Mouse (Mus musculus) kidney, adult 2 months (tissue): ENCODE measurements around the gene Trank1.

Source experiments
- CTCF ChIP-seq: fragments of 200-500 bp; conservative IDR thresholded peaks from 2 replicates; pipeline ENCODE4 v1.5.1; 2011; ENCODE audit warnings: low read depth, mild to moderate bottlenecking, control low read depth, low read length, moderate library complexity, mixed read lengths; ENCODE audit not compliant: insufficient read depth, insufficient read length
- POLR2A ChIP-seq: fragments of 200-500 bp; IDR thresholded peaks from one replicate; pipeline ENCODE4 v1.6.1; 2011; ENCODE audit warnings: low read depth, low read length, control low read depth

- TF ChIP-seq CTCF = no peak
- no peak for TF ChIP-seq POLR2A
Observed at GRCm38 (mm10) chr9:111273958-111274357, 37.6 kb upstream of the Trank1 start.
